In genomic region chrX:150960702-150961101, GRCm38 (mm10) we compare ENCODE assay signal across 13 mouse cellular contexts. TPM values are rescaled to one million over a fixed set of nuclear protein-coding genes. Genes with fewer than 3 reads are reported as not detected.
DNase-seq lines count a peak whose midpoint lies in the region; ATAC-seq and TF ChIP-seq lines count a peak whose summit lies in the region.
"Had no signal": no experiment of that assay in that cellular context is flagged by ENCODE, and none has a peak within 500 bp of the region (broad histone marks: within the 10 kb centered on the region; RNA-seq: fewer than 3 reads in every experiment).

No protein-coding gene starts in this region.

- no peaks in the 10 kb centered on the region for H3K9me3 ChIP-seq in intestine, postnatal 0 days (ENCODE audit: control insufficient read depth)
- no peaks in the 10 kb centered on the region for H3K9me3 ChIP-seq in intestine, embryonic 15.5 days

- in situ Hi-C loops in Patski (cut with MboI; ENCODE audit: low pct_unique_long_range_greater_than_20kb) = loop anchor here (25.0 kb wide), 1 partner anchor 448 kb away; no protein-coding TSS in a partner anchor

- POLR2A ChIA-PET in Patski (lab: Charles Lee) = no interaction called here

- peak; percentile 67 for TF ChIP-seq CTCF in intestine, postnatal 0 days (IDR thresholded peaks at IDR 0.05; ENCODE audit: low read depth)
- TF ChIP-seq CTCF in Patski (IDR thresholded peaks at IDR 0.05) = peak; percentile 43
- peak; percentile 19; the same call in 1 of the 2 replicates for TF ChIP-seq CTCF in small intestine, adult 2 months (IDR thresholded peaks at IDR 0.05; ENCODE audit: extremely low read depth, insufficient read length, insufficient replicate concordance, low read depth, low read length)

- no peak overlapping the region for H3K27ac ChIP-seq in intestine, postnatal 0 days (ENCODE audit: low read depth, low read length)
- no peak overlapping the region for H3K27ac ChIP-seq in intestine, embryonic 15.5 days
- H3K27ac ChIP-seq in small intestine, adult 2 months (ENCODE audit: insufficient read depth, low read depth, low read length) = no peak overlapping the region
- H3K27ac ChIP-seq: macrophage had no signal

- TF ChIP-seq POLR2A in small intestine, adult 2 months (IDR thresholded peaks at IDR 0.05; ENCODE audit: low read depth, low read length) = no peak

- WGBS in intestine, postnatal 0 days = 55% methylated on average over 5 of the region's 5 CpGs
- 60% methylated on average over 5 of the region's 5 CpGs for WGBS in intestine, embryonic 15.5 days
- WGBS in small intestine, adult 2 months = 43% methylated on average over 5 of the region's 5 CpGs

- DNase-seq in retina, postnatal 1 day = peak; percentile 10
- no peak for DNase-seq in retina, embryonic 14.5 days (ENCODE audit: low spot score)
- no peak for DNase-seq in Patski (ENCODE audit: low read depth, low spot score)
- DNase-seq in urinary bladder, postnatal 36 days (ENCODE audit: low spot score in 2 of 2) = no peak
- no peak for DNase-seq in urinary bladder, adult 2 months (ENCODE audit: low spot score)
- DNase-seq: adrenal gland, postnatal 25 days; cerebellum, adult 2 months had no signal

- H3K27me3 ChIP-seq in intestine, postnatal 0 days (replicated peaks; ENCODE audit: control insufficient read depth, insufficient read depth, low read length) = no peaks in the 10 kb centered on the region
- H3K27me3 ChIP-seq in intestine, embryonic 15.5 days (replicated peaks) = no peaks in the 10 kb centered on the region
- H3K27me3 ChIP-seq in Patski = peaks cover 26% of the 10 kb centered on the region
- H3K27me3 ChIP-seq in small intestine, adult 2 months (ENCODE audit: control insufficient read depth, insufficient read depth, low read length) = no peaks in the 10 kb centered on the region

- H3K4me2 ChIP-seq in intestine, postnatal 0 days (replicated peaks; ENCODE audit: low read depth) = no peak overlapping the region
- no peak overlapping the region for H3K4me2 ChIP-seq in intestine, embryonic 15.5 days (replicated peaks)

- no peak overlapping the region for H3K9ac ChIP-seq in intestine, postnatal 0 days (ENCODE audit: low read depth, low read length)
- no peak overlapping the region for H3K9ac ChIP-seq in intestine, embryonic 15.5 days

- no peaks in the 10 kb centered on the region for H3K36me3 ChIP-seq in intestine, postnatal 0 days (ENCODE audit: control insufficient read depth, insufficient read depth)
- H3K36me3 ChIP-seq in intestine, embryonic 15.5 days = no peaks in the 10 kb centered on the region
- H3K36me3 ChIP-seq in small intestine, adult 2 months (ENCODE audit: control insufficient read depth, insufficient read depth, low read length) = no peaks in the 10 kb centered on the region

- no peak for ATAC-seq in intestine, postnatal 0 days
- ATAC-seq in intestine, embryonic 15.5 days = no peak
- ATAC-seq in Patski = no peak
- ATAC-seq: hindbrain, embryonic 16.5 days had no signal

- CTCF ChIA-PET in Patski (lab: Charles Lee) = no interaction called here

- no peaks in the 10 kb centered on the region for H3K4me1 ChIP-seq in intestine, postnatal 0 days (replicated peaks; ENCODE audit: control insufficient read depth, insufficient read depth, low read length)
- no peaks in the 10 kb centered on the region for H3K4me1 ChIP-seq in intestine, embryonic 15.5 days (replicated peaks)
- H3K4me1 ChIP-seq in small intestine, adult 2 months (ENCODE audit: control insufficient read depth, insufficient read depth, insufficient read length, low read length) = no peaks in the 10 kb centered on the region

- no peak overlapping the region for H3K4me3 ChIP-seq in intestine, postnatal 0 days (ENCODE audit: low read depth, low read length)
- no peak overlapping the region for H3K4me3 ChIP-seq in intestine, embryonic 15.5 days (replicated peaks)
- no peak overlapping the region for H3K4me3 ChIP-seq in small intestine, adult 2 months (ENCODE audit: low read depth, low read length)
- H3K4me3 ChIP-seq: erythroblast, embryonic 14.5 days had no signal

RNA-seq across cellular contexts. Expression of gene Gnl3l, which starts 56.4 kb away (rescaled TPM):
- polyA plus RNA-seq in intestine, postnatal 0 days (2015; fragmentation: Nextera tagmentation; extraction: Ambion mirVana) = 12.9 and 13.3 TPM in 2 replicates
- polyA plus RNA-seq in intestine, embryonic 15.5 days (2015; fragmentation: Nextera tagmentation; extraction: Ambion mirVana) = 26.2 and 28.0 TPM in 2 replicates
- polyA plus RNA-seq in Patski (2021) = 58.7 TPM
- polyA plus RNA-seq in small intestine, adult 2 months (2012; rRNA removed) = 1.6 and 3.2 TPM in 2 replicates
- polyA plus RNA-seq in urinary bladder, adult 2 months (2012; rRNA removed) = 16.9 and 19.6 TPM in 2 replicates
